Mouse (Mus musculus): Measurements from ENCODE around the gene Adgrf1.

Adgrf1 gene

DNA sequence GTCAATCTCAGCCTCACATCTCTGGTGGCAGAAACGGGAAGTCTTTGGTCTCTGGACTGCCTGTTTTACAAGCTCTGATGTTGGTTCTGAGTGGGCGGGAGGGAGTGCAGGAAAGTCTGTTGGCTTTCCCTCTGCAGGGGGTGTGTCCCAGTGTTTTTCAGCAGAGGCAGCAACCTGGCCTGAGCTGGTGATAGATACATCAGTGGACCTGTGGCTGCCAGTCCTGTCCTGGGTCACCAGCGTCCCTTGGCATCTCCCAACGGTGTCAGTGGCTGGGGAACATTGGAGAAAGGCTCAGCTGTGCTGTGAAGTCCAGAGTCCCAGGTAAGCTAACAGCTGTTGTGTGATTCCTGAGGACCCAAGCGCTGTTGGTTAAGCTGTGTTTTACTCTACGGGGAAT, at the start of gene Adgrf1:
Adgrf1 (plus strand) TSS at position 169 of the 400 bp plus-strand sequence.
- DNase-seq: no peak

DNA sequence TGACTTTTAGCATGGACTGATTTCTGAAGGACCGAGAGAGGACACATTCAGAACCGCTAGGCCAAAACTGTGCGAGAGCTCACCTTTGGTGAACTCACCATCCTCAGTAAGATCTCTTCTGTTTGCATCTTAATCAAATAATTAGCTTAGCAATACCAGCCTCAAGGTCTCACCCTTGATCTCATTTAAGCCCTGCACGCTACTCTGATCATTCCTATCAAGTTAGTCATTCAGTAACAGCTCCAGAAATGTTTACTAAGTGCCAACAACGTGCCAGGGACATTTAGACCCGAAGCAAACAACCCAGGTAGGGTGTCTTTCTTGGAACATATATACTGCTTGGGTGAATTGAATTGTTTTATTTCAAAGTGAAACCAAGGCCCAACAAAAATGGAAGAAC, 44.0 kb upstream of the Adgrf1 start:
- no peak for DNase-seq

DNA sequence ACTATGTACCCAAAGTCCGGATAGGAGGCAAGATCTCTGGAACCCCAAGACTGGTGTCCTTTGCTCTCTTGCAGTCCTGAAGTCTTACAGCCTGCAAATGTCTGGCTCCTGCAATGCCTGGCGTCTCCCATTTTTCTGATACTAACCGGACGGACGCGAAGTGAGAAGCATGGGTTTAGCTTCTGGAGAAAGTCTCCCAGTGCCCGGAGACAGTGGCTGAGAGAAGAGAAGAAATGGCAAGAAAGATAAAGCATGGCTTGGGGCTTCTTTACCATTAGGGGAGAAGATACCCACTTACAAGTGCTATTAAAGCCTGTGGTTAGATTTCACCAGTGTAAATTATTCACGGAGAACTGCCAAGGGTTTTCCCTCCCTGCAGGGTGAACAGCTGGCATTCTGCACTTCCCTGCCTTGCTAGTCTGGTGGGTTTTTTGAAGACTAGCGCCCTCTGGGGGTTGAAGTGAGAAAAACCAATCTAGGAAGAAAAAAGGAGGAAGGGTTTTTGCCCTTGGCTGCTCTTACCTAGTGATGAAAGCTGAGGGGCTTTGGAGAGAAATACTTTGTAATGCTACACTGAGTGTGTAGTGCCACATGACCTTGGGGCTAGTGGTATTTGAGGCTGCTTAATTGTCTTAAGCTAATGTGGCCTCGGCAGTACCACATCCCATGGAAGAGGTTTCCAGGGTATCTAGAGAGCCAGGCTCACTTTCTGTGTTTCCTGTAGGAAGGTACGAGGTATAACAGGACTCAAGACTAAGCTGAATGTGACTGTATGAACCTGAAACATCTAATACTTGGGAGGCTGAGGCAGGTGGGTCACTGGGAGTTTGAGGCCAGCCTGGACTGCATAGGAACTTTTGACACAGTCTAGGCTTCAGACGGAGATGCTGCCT, 40.3 kb upstream of the Adgrf1 start:
- DNase-seq: peak; percentile 70

DNA sequence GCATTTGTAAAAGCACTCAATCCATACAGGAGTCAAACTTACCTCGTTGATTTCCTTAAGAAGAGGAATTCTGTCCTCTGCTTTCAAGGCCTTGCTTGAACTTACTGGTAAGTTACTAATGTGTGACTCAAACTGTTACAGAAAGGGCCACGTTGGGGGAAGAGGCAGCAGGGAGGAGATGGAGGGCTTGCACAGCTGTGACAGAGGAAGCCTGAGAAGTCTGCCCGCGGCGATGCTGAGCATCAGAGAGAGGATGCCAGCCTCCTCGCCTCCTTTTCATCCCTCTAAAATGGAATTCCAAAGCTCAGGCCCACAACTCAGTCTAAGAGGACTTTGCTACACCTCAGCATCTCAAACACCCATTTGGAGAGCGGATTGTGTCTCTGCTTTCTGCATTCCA, 39.3 kb upstream of the Adgrf1 start:
- peak; percentile 49 for DNase-seq

GRCm38 (mm10) chr17:43232769-43233168, 37.4 kb upstream of the Adgrf1 start:
- peak; percentile 62 for DNase-seq

DNA sequence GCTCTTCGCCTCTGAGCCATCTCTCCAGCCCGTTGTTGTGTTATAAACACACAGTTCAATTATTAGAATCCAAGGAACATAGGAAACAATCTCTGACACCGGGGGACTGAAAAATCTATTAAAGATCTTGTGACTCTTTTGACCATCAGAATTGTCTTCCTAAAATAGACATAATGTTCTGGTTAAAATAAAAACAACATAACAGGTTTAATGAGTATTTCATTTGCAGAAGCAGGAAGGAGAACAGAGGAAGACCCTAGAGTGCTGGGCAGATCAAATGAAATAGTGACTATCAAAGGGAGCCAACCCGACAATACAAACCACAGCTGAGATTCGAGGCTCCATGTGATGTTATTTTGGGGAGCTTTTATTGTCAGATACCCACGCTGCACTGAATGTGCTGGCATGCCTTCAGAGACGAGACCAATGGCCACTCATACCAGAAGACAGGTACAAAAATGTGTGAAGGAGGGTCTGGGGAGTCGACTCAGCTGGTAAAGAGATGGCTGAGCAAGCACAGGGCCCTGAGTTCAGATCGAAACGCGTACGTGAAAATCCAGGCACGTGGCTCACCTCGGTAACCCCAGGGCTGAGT, 33.4 kb upstream of the Adgrf1 start:
- no peak for DNase-seq

DNA sequence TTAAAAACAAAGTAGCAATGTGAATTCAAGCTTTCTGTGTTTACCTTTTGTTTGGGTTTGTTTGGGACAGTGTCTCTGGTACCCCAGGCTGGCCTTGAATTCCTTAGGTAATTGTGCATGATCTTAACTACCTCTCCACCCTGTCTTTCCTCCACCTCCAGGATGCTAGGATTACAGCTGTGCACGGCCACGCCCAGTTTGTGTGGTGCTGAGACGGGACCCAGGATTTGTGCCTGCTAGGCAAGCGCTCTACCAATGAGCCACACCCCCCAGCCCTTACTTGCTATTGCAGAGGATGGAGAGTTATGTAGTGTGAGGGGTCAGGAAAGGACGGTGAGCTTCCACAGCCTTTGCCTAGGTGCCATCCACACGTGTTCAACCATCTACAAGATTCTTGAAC, 31.1 kb upstream of the Adgrf1 start:
- DNase-seq: no peak

DNA sequence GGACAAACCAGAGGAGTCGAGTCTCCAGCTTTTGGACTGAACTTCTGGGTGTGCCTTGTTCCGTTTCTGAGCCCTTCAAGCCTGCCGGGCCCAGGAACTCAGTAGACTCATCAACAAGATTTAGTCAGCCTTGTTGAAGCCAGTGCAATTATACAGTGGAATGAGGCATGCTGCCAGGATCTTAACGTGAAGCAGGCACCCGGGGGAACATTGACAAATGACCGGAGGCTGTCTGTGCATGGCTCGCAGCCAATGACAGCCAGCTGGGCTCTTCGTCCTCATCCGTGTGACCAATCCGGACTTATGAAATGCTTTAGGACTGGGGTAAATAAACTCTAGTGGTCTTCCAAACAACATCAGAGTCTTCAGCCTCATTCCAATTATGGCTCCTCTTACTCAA, 29.0 kb upstream of the Adgrf1 start:
- no peak for DNase-seq

- DNase-seq: no peak
These were observed 27.5 kb upstream of the Adgrf1 start for GRCm38 (mm10) chr17:43242609-43243008.

GRCm38 (mm10) chr17:43245364-43245763, 24.8 kb upstream of the Adgrf1 start:
- no peak for DNase-seq

GRCm38 (mm10) chr17:43247245-43247644, 22.9 kb upstream of the Adgrf1 start:
- no peak for DNase-seq

- DNase-seq: no peak
These were observed 20.5 kb upstream of the Adgrf1 start for GRCm38 (mm10) chr17:43249645-43250044.

- no peak for DNase-seq
These were observed 18.6 kb upstream of the Adgrf1 start for GRCm38 (mm10) chr17:43251249-43252125.

- DNase-seq: no peak
These were observed 17.3 kb upstream of the Adgrf1 start for GRCm38 (mm10) chr17:43252846-43253245.

DNA sequence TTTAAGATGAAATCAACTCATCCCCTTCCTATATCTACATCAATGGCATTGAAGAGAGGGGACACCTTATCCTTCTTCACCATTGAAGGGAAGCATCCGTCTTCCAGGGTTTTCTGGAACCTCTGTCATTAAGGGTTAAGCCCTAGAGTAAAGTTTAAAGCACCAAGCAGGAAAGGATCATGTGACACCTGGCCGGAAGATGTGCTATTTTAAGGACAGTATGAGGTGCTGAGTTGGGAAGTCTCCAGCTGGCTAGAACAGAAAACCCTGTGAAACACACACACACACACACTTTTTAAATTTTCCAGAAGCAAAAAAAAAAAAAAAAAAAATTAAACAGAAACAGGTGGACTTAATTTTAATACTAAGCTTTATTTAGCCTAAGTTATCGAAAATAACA, 15.9 kb upstream of the Adgrf1 start:
- no peak for DNase-seq

- no peak for DNase-seq
These were observed 13.5 kb upstream of the Adgrf1 start for GRCm38 (mm10) chr17:43256536-43257135.

GRCm38 (mm10) chr17:43257699-43258098, 12.4 kb upstream of the Adgrf1 start:
- DNase-seq: no peak

DNA sequence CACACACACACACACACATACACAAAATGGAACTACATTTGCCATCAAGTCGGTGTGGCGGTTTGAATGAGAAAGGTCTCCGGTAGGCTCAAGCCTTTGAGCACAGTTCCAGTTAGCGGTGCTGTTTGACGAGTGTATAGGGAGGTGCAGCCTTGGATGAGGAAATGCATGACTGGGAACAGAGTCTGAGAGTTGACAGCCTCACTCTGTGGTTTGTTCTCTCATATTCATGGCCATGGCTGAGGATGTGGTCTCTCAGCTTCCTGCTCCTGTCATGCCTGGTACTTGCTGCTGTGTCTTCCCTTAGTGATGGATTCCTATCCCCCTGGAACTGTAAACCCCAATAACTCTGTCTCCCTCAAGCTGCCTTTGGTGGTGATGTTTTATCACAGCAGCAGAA, 8.2 kb upstream of the Adgrf1 start:
- DNase-seq: no peak

DNA sequence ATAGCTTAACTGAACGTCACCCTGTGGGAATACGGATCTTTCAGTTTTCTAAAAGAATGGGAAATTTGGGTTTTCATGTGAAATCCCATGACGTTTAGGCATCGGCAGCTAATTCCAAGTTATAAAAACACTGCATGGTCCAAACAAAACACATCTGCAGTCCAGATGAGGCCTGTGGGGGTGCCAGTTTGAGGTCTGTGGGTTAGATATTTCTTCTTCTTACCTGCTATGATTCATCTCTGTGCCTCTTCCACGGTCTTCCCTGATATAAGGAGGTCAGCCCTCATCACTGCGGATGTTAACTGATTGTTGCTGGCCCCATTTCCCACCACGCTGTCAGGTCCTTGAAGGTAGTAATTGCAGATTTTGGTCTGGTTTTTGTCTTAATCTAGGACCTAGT, 5.4 kb upstream of the Adgrf1 start:
- no peak for DNase-seq

GRCm38 (mm10) chr17:43265178-43265837, 4.8 kb upstream of the Adgrf1 start:
- DNase-seq: peak; percentile 83

DNA sequence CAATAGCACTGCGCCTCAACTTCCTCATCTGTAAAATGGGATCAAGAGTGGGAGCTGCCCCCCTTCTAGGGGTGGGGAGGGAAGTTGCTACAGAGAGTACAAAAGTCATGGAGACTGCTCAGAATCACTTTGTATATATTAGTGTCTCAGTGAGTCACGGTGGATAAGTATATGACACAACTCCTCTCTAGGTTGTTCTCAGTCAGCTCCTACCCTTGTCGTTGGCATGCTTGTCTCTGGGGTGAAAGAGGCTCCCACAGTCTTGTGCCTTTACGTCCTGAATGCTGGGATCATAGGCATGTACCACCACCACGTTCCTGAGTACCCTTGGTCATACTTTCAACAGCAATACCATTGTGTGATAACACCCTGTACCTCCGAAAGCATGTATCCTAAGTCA, 4.2 kb upstream of the Adgrf1 start:
- no peak for DNase-seq

GRCm38 (mm10) chr17:43266636-43267035, 3.5 kb upstream of the Adgrf1 start:
- DNase-seq: peak; percentile 27
